Mouse (Mus musculus) MEL (cell line): ENCODE measurements around the gene Ccm2. TPM values are rescaled to one million over a fixed set of nuclear protein-coding genes. Genes with fewer than 3 reads are reported as not detected.

Experiments used
- DNase-seq: peaks from one replicate; pipeline ENCODE4 v3.0.0; 2011; ENCODE audit warnings: low read depth, low spot score
- H3K27ac ChIP-seq: 2 replicates; pipeline ENCODE4 v1.5.1; 2012; ENCODE audit warnings: low read depth, mild to moderate bottlenecking, control low read depth, low read length, moderate library complexity; ENCODE audit not compliant: control insufficient read depth
- H3K27me3 ChIP-seq, 2 experiments: fragments of 150-350 bp in 1 of 2; sonication (generic) in 1 of 2; 2 replicates each; pipeline ENCODE4 v1.6.1; 2012; ENCODE audit warnings: low read length in 2 of 2, mild to moderate bottlenecking in 2 of 2, improper control_type of control experiment in 1 of 2, moderate library complexity in 1 of 2; ENCODE audit not compliant: insufficient read depth in 2 of 2, control insufficient read depth in 1 of 2
- H3K36me3 ChIP-seq, 2 experiments: 2 replicates each; pipeline ENCODE4 v1.6.1; 2012 to 2014; ENCODE audit warnings: low read length in 2 of 2, improper control_type of control experiment in 1 of 2, inconsistent platforms in 1 of 2, mild to moderate bottlenecking in 1 of 2; ENCODE audit not compliant: insufficient read depth in 2 of 2, control insufficient read depth in 1 of 2
- H3K4me1 ChIP-seq, 2 experiments: fragments of 150-350 bp in 1 of 2; sonication (generic) in 1 of 2; 2 replicates each; pipeline ENCODE4 v1.6.1; 2012; ENCODE audit warnings: low read length in 2 of 2, improper control_type of control experiment in 1 of 2, mild to moderate bottlenecking in 1 of 2; ENCODE audit not compliant: insufficient read depth in 2 of 2, control insufficient read depth in 1 of 2
- H3K4me3 ChIP-seq, 2 experiments: fragments of 150-350 bp in 1 of 2; sonication (generic) in 1 of 2; 2 replicates each; pipeline ENCODE4 v1.5.1; 2012; ENCODE audit warnings: low read depth in 2 of 2, low read length in 2 of 2, mild to moderate bottlenecking in 2 of 2, moderate library complexity in 2 of 2, control low read depth in 1 of 2, improper control_type of control experiment in 1 of 2; ENCODE audit not compliant: control insufficient read depth in 1 of 2, insufficient read depth in 1 of 2
- H3K79me2 ChIP-seq: 2 replicates; pipeline ENCODE4 v1.6.1; 2012; ENCODE audit warnings: mild to moderate bottlenecking, low read length, moderate library complexity; ENCODE audit not compliant: control insufficient read depth, poor library complexity, insufficient read depth
- H3K9ac ChIP-seq: 2 replicates; pipeline ENCODE4 v1.6.1; 2012; ENCODE audit warnings: low read depth, mild to moderate bottlenecking, control low read depth, low read length, moderate library complexity; ENCODE audit not compliant: control insufficient read depth, poor library complexity, severe bottlenecking
- H3K9me3 ChIP-seq: fragments of 150-350 bp; sonication (generic); replicated peaks from 2 replicates; pipeline ENCODE4 v1.6.1; 2012; ENCODE audit warnings: mild to moderate bottlenecking, low read length, improper control_type of control experiment, moderate library complexity; ENCODE audit not compliant: insufficient read depth
- CHD1 ChIP-seq: IDR thresholded peaks from 2 replicates; pipeline ENCODE4 v1.6.1; 2012; ENCODE audit warnings: low read depth, mild to moderate bottlenecking, inconsistent platforms, low read length, improper control_type of control experiment
- E2F4 ChIP-seq: IDR thresholded peaks from 2 replicates; pipeline ENCODE4 v1.6.1; 2011; ENCODE audit warnings: low read depth, low read length, improper control_type of control experiment, borderline replicate concordance
- ELF1 ChIP-seq: IDR thresholded peaks from 2 replicates; pipeline ENCODE4 v1.6.1; 2014; ENCODE audit warnings: low read depth, mild to moderate bottlenecking, inconsistent platforms, low read length, improper control_type of control experiment, moderate library complexity
- EP300 ChIP-seq, 2 experiments: IDR thresholded peaks; 2 replicates each; pipeline ENCODE4 v1.6.1; 2011; ENCODE audit warnings: improper control_type of control experiment in 2 of 2, low read length in 2 of 2, low read depth in 1 of 2, mild to moderate bottlenecking in 1 of 2
- ETS1 ChIP-seq: IDR thresholded peaks from 2 replicates; pipeline ENCODE4 v1.6.1; 2012; ENCODE audit warnings: low read depth, mild to moderate bottlenecking, inconsistent platforms, low read length, improper control_type of control experiment, moderate library complexity
- GATA1 ChIP-seq: IDR thresholded peaks from 2 replicates; pipeline ENCODE4 v1.6.1; 2011; ENCODE audit warnings: low read depth, low read length, improper control_type of control experiment
- KAT2A ChIP-seq: conservative IDR thresholded peaks from 2 replicates; pipeline ENCODE4 v1.6.1; 2012; ENCODE audit warnings: low read depth, low read length, improper control_type of control experiment, inconsistent platforms
- MAFK ChIP-seq: IDR thresholded peaks from 2 replicates; pipeline ENCODE4 v1.6.1; 2011; ENCODE audit warnings: low read depth, mild to moderate bottlenecking, low read length, improper control_type of control experiment, borderline replicate concordance
- MAZ ChIP-seq: IDR thresholded peaks from 2 replicates; pipeline ENCODE4 v1.6.1; 2012; ENCODE audit warnings: low read depth, mild to moderate bottlenecking, inconsistent platforms, low read length, improper control_type of control experiment
- MEF2A ChIP-seq: IDR thresholded peaks from 2 replicates; pipeline ENCODE4 v1.6.1; 2014; ENCODE audit warnings: low read depth, mild to moderate bottlenecking, inconsistent platforms, low read length, improper control_type of control experiment; ENCODE audit not compliant: poor library complexity, insufficient replicate concordance, severe bottlenecking; ENCODE audit errors: extremely low read depth
- MXI1 ChIP-seq: IDR thresholded peaks from 2 replicates; pipeline ENCODE4 v1.6.1; 2011; ENCODE audit warnings: mild to moderate bottlenecking, low read depth, low read length, improper control_type of control experiment
- MYB ChIP-seq: IDR thresholded peaks from 2 replicates; pipeline ENCODE4 v1.6.1; 2011; ENCODE audit warnings: mild to moderate bottlenecking, low read depth, low read length, improper control_type of control experiment
- MYC ChIP-seq: IDR thresholded peaks from 2 replicates; pipeline ENCODE4 v1.6.1; 2011; ENCODE audit warnings: low read depth, mild to moderate bottlenecking, low read length, improper control_type of control experiment, moderate library complexity
- POLR2A ChIP-seq, 2 experiments: IDR thresholded peaks; 2 replicates each; pipeline ENCODE4 v1.6.1; 2011 to 2012; ENCODE audit warnings: low read length in 2 of 2, mild to moderate bottlenecking in 2 of 2, control low read depth in 1 of 2, improper control_type of control experiment in 1 of 2, low read depth in 1 of 2, moderate library complexity in 1 of 2; ENCODE audit not compliant: control insufficient read depth in 1 of 2, insufficient read depth in 1 of 2, poor library complexity in 1 of 2
- POLR2AphosphoS5 ChIP-seq: IDR thresholded peaks from 2 replicates; pipeline ENCODE4 v1.6.1; 2012; ENCODE audit warnings: low read depth, borderline replicate concordance, mild to moderate bottlenecking, inconsistent platforms, low read length, moderate library complexity, mixed read lengths
- RAD21 ChIP-seq: IDR thresholded peaks from 2 replicates; pipeline ENCODE4 v1.6.1; 2011; ENCODE audit warnings: mild to moderate bottlenecking, low read depth, low read length, improper control_type of control experiment
- RCOR1 ChIP-seq: IDR thresholded peaks from 2 replicates; pipeline ENCODE4 v1.6.1; 2012; ENCODE audit warnings: low read depth, mild to moderate bottlenecking, inconsistent platforms, low read length, improper control_type of control experiment
- SIN3A ChIP-seq: IDR thresholded peaks from 2 replicates; pipeline ENCODE4 v1.6.1; 2012; ENCODE audit warnings: low read length, improper control_type of control experiment, inconsistent platforms
- SMC3 ChIP-seq: IDR thresholded peaks from 2 replicates; pipeline ENCODE4 v1.6.1; 2011; ENCODE audit warnings: low read depth, low read length, improper control_type of control experiment
- TCF12 ChIP-seq: IDR thresholded peaks from 2 replicates; pipeline ENCODE4 v1.6.1; 2014; ENCODE audit warnings: low read depth, mild to moderate bottlenecking, inconsistent platforms, low read length, improper control_type of control experiment, moderate library complexity
- USF1 ChIP-seq: IDR thresholded peaks from 2 replicates; pipeline ENCODE4 v1.6.1; 2014; ENCODE audit warnings: low read depth, mild to moderate bottlenecking, inconsistent platforms, low read length, improper control_type of control experiment, moderate library complexity
- USF2 ChIP-seq, 2 experiments: IDR thresholded peaks; 2 replicates each; pipeline ENCODE4 v1.6.1; 2011 to 2012; ENCODE audit warnings: improper control_type of control experiment in 2 of 2, low read length in 2 of 2, borderline replicate concordance in 1 of 2, inconsistent platforms in 1 of 2, low read depth in 1 of 2, mild to moderate bottlenecking in 1 of 2; ENCODE audit not compliant: insufficient read depth in 1 of 2
- ZKSCAN1 ChIP-seq: IDR thresholded peaks from 2 replicates; pipeline ENCODE4 v1.6.1; 2012; ENCODE audit warnings: low read depth, mild to moderate bottlenecking, inconsistent platforms, low read length, improper control_type of control experiment, moderate library complexity
- ZMIZ1 ChIP-seq: IDR thresholded peaks from 2 replicates; pipeline ENCODE4 v1.6.1; 2012; ENCODE audit warnings: low read depth, mild to moderate bottlenecking, inconsistent platforms, low read length, improper control_type of control experiment, moderate library complexity
- ZNF384 ChIP-seq: IDR thresholded peaks from 2 replicates; pipeline ENCODE4 v1.6.1; 2012; ENCODE audit warnings: low read depth, mild to moderate bottlenecking, inconsistent platforms, low read length, improper control_type of control experiment
- polyA plus RNA-seq, 2 experiments: library from polyadenylated mRNA; stranded (reverse) in 1 of 2; unstranded in 1 of 2; fragments of >175 nt in 1 of 2; fragments of >200 nt in 1 of 2; gene quantifications; 2 replicates each; pipeline versions ENCODE4 v1.2.1 to v1.2.4; 2012; ENCODE audit warnings: low replicate concordance in 2 of 2, low read depth in 1 of 2; ENCODE audit not compliant: insufficient read length in 2 of 2, insufficient read depth in 1 of 2, missing spikeins in 1 of 2
- total RNA-seq: library from RNA; depleted of rRNA; stranded (reverse); fragments of 300-350 nt; gene quantifications from 2 replicates; pipeline ENCODE4 v1.2.3, GENCODE M21; 2012

The Ccm2 gene
- total and polyA plus RNA-seq, 3 experiments = 49.2 to 66.4 TPM; not detected in 1

DNA sequence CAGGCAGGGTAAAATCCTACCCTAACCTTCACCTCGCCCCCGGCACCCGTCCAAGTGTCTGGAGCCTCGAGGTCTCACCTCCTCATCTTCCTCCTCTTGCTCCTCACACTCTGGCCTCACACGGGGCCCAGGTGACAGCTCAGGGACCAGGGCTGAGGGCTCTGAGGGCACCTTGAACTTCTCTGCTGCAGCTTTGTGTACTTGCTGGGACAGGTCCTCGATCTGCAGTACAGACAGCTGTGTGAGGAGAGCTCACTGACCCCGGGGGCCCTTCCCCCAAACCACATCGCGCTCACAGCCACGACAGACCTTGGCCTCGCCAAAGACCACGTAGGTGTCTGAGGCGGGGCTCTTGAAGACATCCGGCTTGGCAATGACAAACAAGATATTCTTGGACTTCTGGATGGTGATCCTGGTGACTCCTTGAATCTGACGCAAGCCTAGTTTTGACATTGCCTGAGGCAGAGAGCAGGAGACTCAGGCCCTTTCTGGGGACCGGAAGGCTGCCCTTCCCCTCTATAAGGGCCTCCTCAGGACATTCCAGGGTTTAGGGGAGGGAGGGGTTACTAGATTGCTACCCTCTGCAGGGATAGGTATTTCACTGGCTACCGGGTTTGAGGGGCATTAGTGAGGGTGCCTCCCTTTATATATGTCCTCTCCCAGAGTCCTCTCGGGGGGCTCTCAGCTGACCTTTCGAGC lies 51.7 kb downstream of the Ccm2 start:
- TF ChIP-seq POLR2A (IDR thresholded peaks at IDR 0.05; ENCODE audit: control insufficient read depth in 1 of 2, insufficient read depth in 1 of 2, low read depth in 1 of 2, low read length in 2 of 2, poor library complexity in 1 of 2) (no peak; a peak in 1 of 4 replicates), USF2 (IDR thresholded peaks at IDR 0.05; ENCODE audit: borderline replicate concordance in 1 of 2, insufficient read depth in 1 of 2, low read depth in 1 of 2, low read length in 2 of 2) (no peak), USF1 (no peak), RCOR1 (no peak), MAZ (no peak), ZKSCAN1 (no peak), EP300 (IDR thresholded peaks at IDR 0.05; ENCODE audit: low read depth in 1 of 2, low read length in 2 of 2) (no peak), ELF1 (no peak), SMC3 (no peak), MAFK (no peak), MEF2A (no peak)
- no peaks in the 10 kb centered on the region for H3K79me2 ChIP-seq
- no peak overlapping the region for H3K4me3 ChIP-seq
- no peak for DNase-seq
- no peaks in the 10 kb centered on the region; a peak in 1 of 4 replicates for H3K36me3 ChIP-seq
- no peak overlapping the region for H3K9ac ChIP-seq
- H3K9me3 ChIP-seq = no peaks in the 10 kb centered on the region
- H3K4me1 ChIP-seq = peaks cover 0 to 3% of the 10 kb centered on the region in 2 experiments; a peak in 1 of 4 replicates
- H3K27ac ChIP-seq = no peak overlapping the region
- H3K27me3 ChIP-seq = no peaks in the 10 kb centered on the region

DNA sequence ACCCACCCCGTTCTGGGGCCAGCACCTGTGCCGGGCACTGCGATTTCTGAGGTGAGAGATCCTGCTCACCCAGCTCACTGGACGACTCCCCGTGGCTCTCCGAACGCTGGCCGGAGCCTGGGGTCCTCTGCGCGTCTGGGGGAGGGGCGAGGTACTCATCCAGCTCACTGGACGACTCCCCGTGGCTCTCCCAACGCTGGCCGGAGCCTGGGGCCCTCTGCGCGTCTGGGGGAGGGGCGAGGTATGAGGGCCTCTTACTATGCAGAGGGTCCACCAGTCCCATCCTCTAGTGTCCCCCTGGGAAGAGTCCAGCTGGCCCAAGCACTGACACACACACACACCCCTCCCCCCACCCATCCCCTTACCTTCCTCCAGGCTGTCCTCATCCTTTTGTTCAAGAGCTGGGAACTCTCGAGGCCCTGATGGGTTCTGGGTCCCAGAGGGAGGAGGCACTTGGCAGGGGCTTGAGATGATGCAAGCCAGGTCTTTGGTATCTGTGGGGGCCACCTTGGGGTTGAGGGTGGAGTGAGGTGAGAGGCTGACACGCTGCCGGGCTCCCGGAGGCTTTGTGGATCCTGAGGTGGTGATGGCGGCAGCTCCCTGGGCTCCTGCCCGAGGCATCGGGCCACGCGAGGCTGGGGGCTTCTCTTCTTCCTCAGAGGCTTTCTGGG lies 52.5 kb downstream of the Ccm2 start:
- no peak overlapping the region for H3K9ac ChIP-seq
- H3K36me3 ChIP-seq = no peaks in the 10 kb centered on the region; a peak in 1 of 4 replicates
- H3K79me2 ChIP-seq = no peaks in the 10 kb centered on the region
- H3K9me3 ChIP-seq = no peaks in the 10 kb centered on the region
- TF ChIP-seq SMC3 (no peak), CHD1 (no peak), MXI1 (no peak), RAD21 (no peak), SIN3A (no peak), MAZ (no peak), MYB (no peak), USF2 (IDR thresholded peaks at IDR 0.05; ENCODE audit: borderline replicate concordance in 1 of 2, insufficient read depth in 1 of 2, low read depth in 1 of 2, low read length in 2 of 2) (no peak), USF1 (no peak), ETS1 (no peak), EP300 (IDR thresholded peaks at IDR 0.05; ENCODE audit: low read depth in 1 of 2, low read length in 2 of 2) (no peak), GATA1 (no peak), ZNF384 (no peak), E2F4 (no peak), RCOR1 (no peak), ZMIZ1 (no peak), TCF12 (no peak), MYC (no peak), KAT2A (no peak), POLR2AphosphoS5 (no peak)
- H3K27me3 ChIP-seq = no peaks in the 10 kb centered on the region
- DNase-seq = no peak
- H3K4me3 ChIP-seq = no peak overlapping the region
- H3K27ac ChIP-seq = no peak overlapping the region
- H3K4me1 ChIP-seq = peaks cover 0 to 5% of the 10 kb centered on the region in 2 experiments; a peak in 3 of 4 replicates
